Mouse (Mus musculus) adrenal gland, adult 8-10 months (tissue): ENCODE measurements around the gene Mrps35. TPM values are rescaled to one million over a fixed set of nuclear protein-coding genes. Genes with fewer than 3 reads are reported as not detected.

Source experiments
- DNase-seq: peaks from one replicate; pipeline ENCODE4 v3.0.0; 2022
- total RNA-seq, 4 experiments: library from RNA; stranded (reverse); gene quantifications; 2 replicates each; pipeline ENCODE4 v1.2.4; 2022

Gene Mrps35
- total RNA-seq, 4 experiments from 2014 or later, result 75.1 to 86.0 (median 81.8) TPM

- DNase-seq, result no peak
Measured at GRCm38 (mm10) chr6:147030096-147030885, 12.3 kb upstream of the Mrps35 start.

GRCm38 (mm10) chr6:147032303-147032925 is 10.2 kb upstream of the Mrps35 start, which contains the start of gene Rep15:
Rep15 (plus strand) TSS chr6:147032584.
- no peak for DNase-seq

DNA sequence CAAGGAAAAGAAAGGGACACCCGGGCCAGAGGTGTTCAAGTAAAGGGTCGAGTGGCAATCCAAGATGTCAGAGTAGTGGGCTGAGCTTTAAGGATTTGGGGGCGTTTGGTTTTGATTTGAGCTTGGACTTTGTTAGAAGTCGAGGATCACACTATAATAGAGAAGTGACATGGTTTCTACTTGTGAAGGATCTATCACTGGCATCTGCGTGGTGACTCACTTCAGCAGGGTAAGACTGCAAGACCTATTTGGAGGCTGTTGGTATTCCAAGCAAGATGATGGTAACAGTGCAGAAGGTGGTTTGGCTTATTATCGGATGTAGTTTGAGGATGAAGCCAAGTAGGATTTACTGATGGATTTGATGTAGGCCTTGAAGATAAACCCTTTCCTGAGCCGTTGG is 1.1 kb downstream of the Mrps35 start:
- DNase-seq, result no peak

- no peak for DNase-seq
Measured at GRCm38 (mm10) chr6:147049239-147049805, 6.8 kb downstream of the Mrps35 start.

DNA sequence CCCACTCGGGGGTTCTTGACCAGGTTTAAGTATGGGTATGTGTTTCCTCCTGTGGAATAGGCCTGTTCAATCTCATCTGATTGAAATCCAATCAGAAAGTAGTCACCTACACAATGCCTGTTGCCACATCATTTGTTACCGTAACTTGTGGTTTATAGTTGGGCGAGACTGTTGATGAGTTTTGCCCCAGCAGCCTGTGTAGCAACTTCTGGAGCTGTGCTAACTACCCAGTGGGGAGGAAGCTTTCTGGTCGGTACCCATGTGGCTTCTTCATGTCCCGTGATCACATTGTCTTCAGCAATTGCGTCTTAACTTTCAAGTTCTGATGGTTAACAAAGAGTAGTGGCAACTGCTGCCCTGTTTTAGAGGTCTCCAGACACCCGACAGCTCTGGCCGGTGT is 9.1 kb downstream of the Mrps35 start:
- DNase-seq, result no peak

- no peak for DNase-seq
Measured at GRCm38 (mm10) chr6:147052440-147052839, 9.9 kb downstream of the Mrps35 start.

GRCm38 (mm10) chr6:147053785-147054646 is 11.5 kb downstream of the Mrps35 start:
- no peak for DNase-seq

DNA sequence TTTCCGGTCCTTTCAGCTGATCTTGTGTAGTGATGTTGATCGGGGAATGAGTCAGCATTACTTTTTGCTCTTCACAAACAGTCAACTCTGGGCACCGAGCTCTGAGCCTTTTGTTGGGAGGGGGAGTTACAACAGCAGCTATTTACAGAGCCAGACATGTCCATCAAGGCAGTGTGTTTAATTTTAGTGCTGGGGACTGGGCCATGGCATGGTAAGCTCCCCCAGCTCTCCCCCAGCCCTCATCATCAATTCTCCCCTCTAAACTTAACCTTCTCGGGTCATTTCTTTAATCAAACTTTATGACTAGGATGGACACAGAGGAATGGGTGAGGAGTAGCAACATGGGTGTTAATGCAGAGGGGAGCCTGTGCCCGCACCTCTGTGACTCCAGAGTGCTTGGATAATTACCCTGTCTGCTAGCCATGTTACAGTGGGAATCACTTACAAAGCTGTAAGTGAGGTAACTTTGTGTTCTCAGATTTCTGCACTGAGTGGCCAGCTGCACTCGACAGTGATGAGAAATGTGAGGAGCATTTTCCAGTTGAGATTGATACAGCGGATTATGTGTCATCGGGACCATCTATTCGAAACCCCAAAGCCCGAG is 12.9 kb downstream of the Mrps35 start:
- DNase-seq, result no peak

- DNase-seq, result no peak
Measured at GRCm38 (mm10) chr6:147059326-147059725, 16.8 kb downstream of the Mrps35 start.

GRCm38 (mm10) chr6:147061630-147062029 is 19.1 kb downstream of the Mrps35 start:
- DNase-seq, result no peak

DNA sequence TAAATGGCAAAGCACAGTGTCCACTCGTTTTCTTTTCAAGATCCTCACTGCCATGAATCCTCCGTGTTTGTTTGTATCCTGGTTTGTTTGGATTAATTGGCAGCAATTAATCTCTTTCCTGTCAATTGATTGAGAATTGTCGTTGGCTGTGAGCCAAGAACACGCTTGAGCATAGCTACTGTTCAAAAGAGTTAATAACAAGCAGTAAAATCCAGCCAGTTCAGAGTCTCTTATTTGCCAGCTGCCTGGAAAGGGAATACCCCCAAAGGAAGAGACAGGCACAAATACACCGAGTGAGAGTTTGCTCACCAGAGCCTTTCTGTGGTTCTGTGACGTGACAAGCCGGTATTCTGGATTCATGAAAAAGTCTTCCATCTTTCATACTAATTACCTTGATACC is 19.5 kb downstream of the Mrps35 start:
- DNase-seq, result no peak

- no peak for DNase-seq
Measured at GRCm38 (mm10) chr6:147062694-147063093, 20.1 kb downstream of the Mrps35 start.

- no peak for DNase-seq
Measured at GRCm38 (mm10) chr6:147064226-147064943, 21.8 kb downstream of the Mrps35 start.

GRCm38 (mm10) chr6:147064944-147065261 is 22.3 kb downstream of the Mrps35 start:
- DNase-seq, result no peak

DNA sequence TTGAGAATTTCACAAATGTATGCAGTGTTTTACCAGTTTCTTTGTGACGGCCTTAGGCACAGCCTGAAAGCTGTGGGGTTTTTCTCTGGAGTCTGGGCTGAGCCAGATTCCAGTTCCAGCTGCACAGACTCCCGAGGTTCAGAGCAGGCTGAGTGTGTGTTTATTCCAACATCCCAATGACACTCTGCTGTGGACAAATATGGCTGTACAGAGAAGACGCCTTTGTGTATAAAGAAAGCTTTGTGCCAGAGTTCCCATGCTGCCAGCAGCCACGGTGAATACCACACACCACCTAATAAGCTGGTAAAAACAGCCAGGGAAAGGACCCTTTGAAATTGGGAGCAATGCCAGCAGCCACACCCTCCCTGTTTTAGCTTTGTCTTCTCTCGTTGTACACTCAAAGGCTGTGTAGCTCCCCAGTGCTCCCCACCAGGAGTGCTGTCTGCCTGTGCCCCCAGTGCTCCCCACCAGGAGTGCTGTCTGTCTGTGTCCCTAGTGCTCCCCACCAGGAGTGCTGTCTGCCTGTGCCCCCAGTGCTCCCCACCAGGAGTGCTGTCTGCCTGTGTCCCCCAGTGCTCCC is 33.3 kb downstream of the Mrps35 start:
- DNase-seq, result no peak

GRCm38 (mm10) chr6:147076878-147077277 is 34.3 kb downstream of the Mrps35 start:
- no peak for DNase-seq

- DNase-seq, result no peak
Measured at GRCm38 (mm10) chr6:147079919-147080318, 37.4 kb downstream of the Mrps35 start.

- no peak for DNase-seq
Measured at GRCm38 (mm10) chr6:147085398-147086040, 43.0 kb downstream of the Mrps35 start.

GRCm38 (mm10) chr6:147086594-147087225 is 44.1 kb downstream of the Mrps35 start, which contains the start of gene Mansc4:
Mansc4 (minus strand) TSS chr6:147087032.
- no peak for DNase-seq

DNA sequence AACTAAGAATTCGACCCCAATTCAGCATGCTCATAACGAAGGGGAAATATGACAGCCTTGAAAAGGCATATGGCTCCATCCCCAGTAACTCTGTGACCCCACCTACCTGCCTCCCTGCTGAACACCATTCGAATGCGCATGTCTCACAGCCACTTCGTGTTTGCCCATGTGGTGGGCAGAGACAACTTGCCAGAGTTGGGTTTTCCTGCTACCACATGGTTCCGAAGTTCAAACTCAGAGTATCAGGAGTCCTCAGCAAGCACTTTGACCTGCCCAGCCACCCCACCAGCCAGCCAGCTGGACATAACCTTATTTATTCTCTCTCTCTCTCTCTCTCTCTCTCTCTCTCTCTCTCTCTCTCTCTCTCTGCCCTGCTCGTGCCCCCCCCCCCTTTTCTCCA is 45.2 kb downstream of the Mrps35 start:
- DNase-seq, result no peak
